Mouse (Mus musculus) embryonic stem cell, embryonic (primary cell): ENCODE data around the gene Zfp36l2.

Source experiments
- CTCF ChIA-PET, 4 experiments: fragments of 300-600 bp in 2 of 4; fragments of 350-600 bp in 2 of 4; sonication (Branson Sonifier 250); formaldehyde crosslinking; loops; one replicate each; lab custom pipeline; 2022; ENCODE audit warnings: inconsistent platforms in 2 of 4; lab: Charles Lee
- POLR2A ChIA-PET, 4 experiments: fragments of 300-600 bp in 2 of 4; fragments of 350-600 bp in 2 of 4; sonication (Branson Sonifier 250); formaldehyde crosslinking; loops; one replicate each; lab custom pipeline; 2022; ENCODE audit warnings: antibody characterized with exemption in 4 of 4, inconsistent platforms in 1 of 4; lab: Charles Lee

Gene Zfp36l2

DNA sequence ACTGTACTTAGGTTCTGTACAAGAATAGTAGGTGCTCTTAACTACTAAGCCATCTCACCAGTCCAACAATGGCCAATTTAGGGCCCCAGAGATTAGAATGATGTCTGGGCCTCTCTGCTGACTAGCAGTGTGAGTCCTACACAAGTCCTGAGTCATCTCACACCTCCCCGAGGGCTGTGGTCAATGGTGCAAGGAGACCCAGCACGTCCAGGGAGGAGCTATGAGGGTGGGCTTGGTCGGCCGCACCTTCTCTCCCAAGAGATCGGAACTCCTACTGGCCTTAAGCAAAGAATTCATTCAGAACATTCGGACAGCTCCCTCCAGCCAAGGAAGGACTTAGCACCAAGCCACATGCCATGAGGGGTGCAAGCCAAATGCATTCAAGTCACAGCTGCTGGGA lies 36.4 kb downstream of the Zfp36l2 start:
- ChIA-PET POLR2A (interaction anchor here in 3 of 4 experiments (0.5 to 2.0 kb wide), 6 partner anchors 12 to 550 kb away, joined by 3 to 6 read pairs (median 3); no protein-coding TSS in a partner anchor), CTCF (interaction anchor here in 2 of 4 experiments (0.6 to 0.8 kb wide), 3 partner anchors 24 to 163 kb away, joined by 3 to 5 read pairs (median 3); no protein-coding TSS in a partner anchor)

DNA sequence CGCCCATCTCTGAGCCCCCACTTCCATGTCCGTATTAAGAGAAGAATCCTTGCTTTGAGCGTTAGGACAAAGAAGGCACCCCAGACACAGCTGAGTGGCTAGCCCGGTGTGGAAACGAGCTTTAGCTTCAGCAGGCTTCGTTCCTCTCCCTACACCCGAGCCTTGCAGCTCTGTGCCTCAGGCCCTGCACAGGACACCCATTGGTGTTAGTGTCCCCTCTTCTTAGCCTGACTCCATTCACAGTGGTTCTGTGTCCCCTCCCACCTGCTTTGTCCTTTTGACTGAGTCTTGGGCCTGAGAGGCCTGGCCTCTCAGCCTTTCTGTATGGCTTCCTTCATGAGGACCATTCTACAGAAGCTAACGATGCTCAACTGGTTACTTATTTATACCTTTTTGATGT lies 37.5 kb downstream of the Zfp36l2 start:
- ChIA-PET CTCF (interaction anchor here in 2 of 4 experiments (0.5 to 0.6 kb wide), 2 partner anchors 10 to 75 kb away, joined by 4 read pairs; no protein-coding TSS in a partner anchor), POLR2A (interaction anchor here in 3 of 4 experiments (0.6 to 2.0 kb wide), 7 partner anchors 8 to 693 kb away, joined by 3 to 7 read pairs (median 4); partner anchors contain the start of gene Zfp36l2 (in 1 of the 3))

DNA sequence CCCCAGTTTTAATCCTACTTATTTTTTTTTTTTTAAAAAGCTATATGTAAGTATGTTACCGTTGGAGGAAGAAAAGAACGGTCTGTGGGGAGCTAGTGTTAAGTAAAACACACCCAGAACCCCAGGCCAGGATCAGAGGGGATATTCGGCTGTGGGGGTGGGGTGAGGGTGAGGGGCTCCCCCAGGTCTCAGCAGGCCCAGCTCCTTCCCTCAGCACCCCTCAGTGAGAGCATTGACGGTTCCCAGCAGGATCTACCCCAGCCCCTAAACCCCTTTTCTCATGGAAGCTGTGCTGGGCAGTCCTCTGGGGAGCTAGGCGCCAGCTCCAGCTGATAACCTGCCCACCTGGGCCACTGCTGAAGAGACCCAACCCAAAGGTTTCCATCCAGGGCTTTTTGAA lies 38.2 kb downstream of the Zfp36l2 start:
- CTCF ChIA-PET = no interaction called here
- POLR2A ChIA-PET = interaction anchor here in 1 of 4 experiments (0.7 to 2.0 kb wide), 4 partner anchors 8 to 38 kb away, joined by 3 to 7 read pairs (median 4); partner anchors contain the start of gene Zfp36l2

DNA sequence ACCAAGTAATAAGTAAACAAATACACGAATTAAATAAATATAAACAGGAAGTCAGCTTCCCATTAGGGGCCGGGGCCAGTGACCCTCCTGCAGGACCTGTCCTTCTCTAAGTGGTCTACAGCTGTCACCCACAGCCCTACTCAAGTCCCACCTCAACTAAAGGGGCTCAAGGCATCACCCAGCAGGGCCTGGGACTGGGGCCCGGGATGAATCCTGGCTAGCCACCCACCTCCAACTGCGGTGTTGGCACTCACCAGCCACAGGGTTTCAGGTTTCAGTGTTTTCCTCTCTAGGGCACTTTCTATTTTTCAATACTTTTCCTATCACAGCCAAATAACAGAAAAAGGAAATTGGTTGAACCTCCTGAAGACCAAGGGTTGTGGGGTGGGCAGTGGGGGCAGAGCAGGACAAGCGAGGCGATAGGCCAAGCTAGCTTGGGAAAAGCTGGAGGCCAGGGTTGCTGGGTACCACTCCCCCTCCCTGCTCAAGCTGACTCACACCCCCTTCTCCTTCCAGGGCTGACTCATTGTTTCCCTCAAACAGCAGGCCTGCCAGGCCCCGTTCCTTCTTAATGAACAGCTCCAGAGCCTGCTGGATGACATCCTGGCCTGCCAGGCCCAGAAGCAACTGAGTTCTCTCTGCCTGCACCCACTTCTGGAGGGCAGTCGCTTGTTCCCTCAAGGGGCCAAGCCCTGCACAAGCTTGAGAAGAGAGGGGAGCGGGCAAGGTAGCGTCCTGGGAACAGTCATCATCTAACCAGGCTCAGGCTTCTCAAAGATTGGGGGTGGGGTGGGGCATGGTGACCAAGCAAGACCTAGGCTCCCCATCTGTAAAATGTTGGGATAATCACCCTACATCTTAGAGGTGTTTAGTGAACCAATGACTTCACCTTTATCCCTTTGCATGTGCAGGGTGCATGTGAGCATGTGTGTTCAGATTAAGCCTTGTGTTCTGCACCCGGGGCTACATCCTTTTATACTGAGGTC lies 39.0 kb downstream of the Zfp36l2 start:
- CTCF ChIA-PET = no interaction called here
- POLR2A ChIA-PET = interaction anchor here in 1 of 4 experiments (0.5 to 2.0 kb wide), 5 partner anchors 8 to 203 kb away, joined by 3 to 7 read pairs (median 3); partner anchors contain the start of gene Zfp36l2

DNA sequence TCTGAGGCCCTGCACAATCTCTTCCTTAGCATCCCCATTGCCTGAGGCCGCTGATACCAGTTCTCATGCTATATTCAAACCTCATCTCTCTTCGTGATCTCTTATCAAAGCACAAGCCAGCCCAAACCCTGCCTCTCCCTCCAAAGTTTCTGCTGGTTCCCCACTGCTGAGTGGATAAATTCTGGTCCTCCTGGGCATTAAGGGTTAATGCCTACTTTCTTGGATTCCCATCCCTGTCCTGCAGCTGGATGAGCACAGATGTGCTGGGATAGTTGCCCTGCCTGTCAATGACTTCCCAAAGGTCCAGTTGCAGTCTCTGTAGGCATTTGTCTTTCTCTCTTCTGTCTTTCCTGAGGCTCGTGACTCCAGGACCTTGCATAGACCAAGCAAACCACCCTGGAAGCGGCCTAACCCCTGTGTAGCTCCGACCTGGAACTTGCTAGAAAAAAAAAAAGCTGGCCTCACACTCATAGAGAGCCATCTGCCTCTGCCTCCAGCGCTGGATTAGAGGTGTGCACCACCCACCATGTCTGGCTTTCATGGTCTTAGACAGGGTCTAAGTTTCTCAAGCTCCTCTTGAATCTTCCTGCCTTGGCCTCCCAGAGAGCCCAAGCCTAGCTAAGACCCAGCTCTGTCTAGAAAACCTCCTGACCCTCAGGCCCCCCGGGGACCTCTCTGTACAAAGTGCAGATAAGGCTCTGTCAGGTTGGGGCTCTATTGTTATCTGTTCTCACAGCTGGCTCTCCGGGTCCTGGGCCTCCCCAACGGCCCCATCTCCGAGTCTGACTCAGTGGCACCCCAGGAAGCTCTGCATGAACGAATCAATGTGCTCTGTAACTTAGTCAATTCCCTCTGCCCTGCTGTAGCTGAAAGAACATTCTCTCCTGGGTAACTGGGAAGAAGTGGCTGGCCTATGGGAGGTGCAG lies 40.3 kb downstream of the Zfp36l2 start:
- CTCF ChIA-PET = interaction anchor here in 1 of 4 experiments (1.6 kb wide), 1 partner anchor 34 kb away, joined by 3 read pairs; no protein-coding TSS in a partner anchor

DNA sequence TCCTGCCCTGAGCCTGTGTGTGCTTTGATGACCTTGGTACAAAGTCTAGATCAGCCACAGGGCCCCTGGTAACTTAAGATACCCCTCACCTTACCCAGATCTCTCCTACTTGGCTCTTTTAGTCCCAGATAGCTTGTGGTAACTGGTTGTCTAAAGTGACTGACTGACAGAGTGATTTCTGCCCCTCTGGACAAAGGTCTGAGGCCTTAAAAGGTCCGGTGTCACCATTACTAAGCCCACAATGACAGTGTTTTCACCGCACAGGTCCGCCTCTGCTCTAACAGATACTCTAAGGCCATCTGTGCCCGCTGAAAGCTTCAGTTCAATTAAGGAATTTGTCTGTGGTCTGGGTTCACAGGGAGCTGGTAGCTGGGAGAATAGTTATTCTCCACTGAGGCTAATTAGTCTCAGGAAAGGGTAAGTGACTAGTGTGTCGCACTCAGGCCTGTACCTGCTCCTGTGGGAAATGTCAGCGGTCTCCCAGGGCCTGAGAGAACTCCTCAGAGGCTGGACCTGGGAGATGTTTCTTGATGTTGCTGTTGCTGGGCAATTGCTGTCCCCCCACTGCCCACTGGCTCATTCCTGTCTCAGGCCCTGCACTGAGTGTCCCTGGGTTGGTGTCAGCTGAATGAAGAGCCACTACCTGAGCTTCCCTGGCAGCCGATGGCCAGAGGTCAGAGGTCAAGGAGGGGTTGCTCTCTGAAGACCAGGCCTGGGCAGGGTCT lies 41.1 kb downstream of the Zfp36l2 start:
- POLR2A ChIA-PET = interaction anchor here in 2 of 4 experiments (0.6 to 0.9 kb wide), 4 partner anchors 12 to 281 kb away, joined by 3 to 6 read pairs (median 4); no protein-coding TSS in a partner anchor
- CTCF ChIA-PET = interaction anchor here in 3 of 4 experiments (0.6 to 1.6 kb wide), 5 partner anchors 33 to 243 kb away, joined by 3 to 6 read pairs (median 3); no protein-coding TSS in a partner anchor

More for the DNA sequence above, 40.3 kb downstream of the Zfp36l2 start:
- POLR2A ChIA-PET = interaction anchor here in 2 of 4 experiments (0.6 to 0.9 kb wide), 3 partner anchors 13 to 282 kb away, joined by 3 to 5 read pairs (median 3); no protein-coding TSS in a partner anchor

DNA sequence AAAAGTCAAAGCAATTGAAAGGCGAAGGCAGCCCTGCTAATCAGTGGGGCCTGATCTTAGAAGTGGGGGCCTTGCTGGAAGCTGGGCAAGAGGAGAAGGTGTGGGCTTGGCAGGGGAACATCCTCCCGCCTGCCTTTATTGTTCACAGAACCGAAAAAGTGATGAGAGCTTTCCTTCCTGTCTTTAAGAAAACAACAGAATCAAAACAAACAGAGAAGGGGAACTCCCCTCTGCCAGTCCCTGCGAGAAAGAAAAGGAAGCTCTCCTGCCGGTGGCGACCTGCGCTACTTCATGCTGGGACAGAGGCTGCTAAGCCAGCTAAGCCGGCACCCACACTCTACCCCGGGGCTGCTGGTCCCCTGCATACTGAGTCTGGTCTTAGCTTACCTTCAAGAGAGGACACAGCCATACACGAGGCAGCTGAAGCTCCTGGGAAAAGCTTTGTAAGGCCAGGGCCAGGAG lies 41.9 kb downstream of the Zfp36l2 start:
- ChIA-PET POLR2A (interaction anchor here in 1 of 4 experiments (0.7 to 1.0 kb wide), 4 partner anchors 13 to 262 kb away, joined by 3 to 6 read pairs (median 4); no protein-coding TSS in a partner anchor), CTCF (interaction anchor here in 3 of 4 experiments (0.5 to 1.2 kb wide), 5 partner anchors 32 to 243 kb away, joined by 3 to 6 read pairs (median 3); no protein-coding TSS in a partner anchor)

DNA sequence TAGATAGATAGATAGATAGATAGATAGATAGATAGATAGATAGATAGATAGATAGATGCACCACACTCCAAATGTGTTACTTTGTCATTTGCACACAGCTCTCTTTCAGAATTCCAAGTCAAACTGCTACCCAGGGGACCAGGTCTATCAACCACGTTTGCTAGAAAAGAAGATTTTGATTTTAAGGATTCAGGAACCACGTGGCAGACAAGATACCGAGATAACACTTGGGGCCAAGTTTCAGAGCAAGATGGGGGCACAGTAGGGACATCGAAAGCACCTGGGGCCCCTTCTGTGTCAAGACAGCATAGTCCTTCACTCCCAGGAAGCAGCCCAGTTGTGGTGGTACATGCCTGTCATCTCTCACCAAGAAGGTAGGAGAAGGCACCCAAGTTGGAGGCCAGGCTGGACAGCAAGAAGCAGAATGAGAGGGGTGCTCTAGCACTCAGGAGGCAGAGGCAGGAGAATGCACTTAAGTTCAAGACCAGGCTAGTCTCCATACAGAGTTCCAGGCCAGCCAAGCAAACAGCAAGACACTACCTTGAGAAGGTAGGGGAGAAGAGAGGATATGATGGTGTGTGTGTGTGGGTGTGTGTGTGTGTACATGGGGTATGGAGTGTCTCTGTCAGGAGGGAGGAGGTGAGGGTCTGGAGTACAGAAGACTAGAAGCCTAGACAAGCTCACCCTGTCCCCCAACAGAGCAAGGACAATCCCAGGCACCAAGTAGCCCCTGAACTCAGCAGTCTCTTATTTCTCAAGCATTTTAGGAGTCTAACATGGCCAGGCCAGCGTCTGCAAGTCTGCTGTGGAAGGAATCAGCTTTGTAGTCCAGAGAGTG lies 42.8 kb downstream of the Zfp36l2 start:
- CTCF ChIA-PET = interaction anchor here in 3 of 4 experiments (0.5 to 1.2 kb wide), 3 partner anchors 32 to 242 kb away, joined by 3 to 6 read pairs (median 3); no protein-coding TSS in a partner anchor
- POLR2A ChIA-PET = interaction anchor here in 1 of 4 experiments (0.9 to 1.0 kb wide), 2 partner anchors 100 to 263 kb away, joined by 3 read pairs; no protein-coding TSS in a partner anchor

DNA sequence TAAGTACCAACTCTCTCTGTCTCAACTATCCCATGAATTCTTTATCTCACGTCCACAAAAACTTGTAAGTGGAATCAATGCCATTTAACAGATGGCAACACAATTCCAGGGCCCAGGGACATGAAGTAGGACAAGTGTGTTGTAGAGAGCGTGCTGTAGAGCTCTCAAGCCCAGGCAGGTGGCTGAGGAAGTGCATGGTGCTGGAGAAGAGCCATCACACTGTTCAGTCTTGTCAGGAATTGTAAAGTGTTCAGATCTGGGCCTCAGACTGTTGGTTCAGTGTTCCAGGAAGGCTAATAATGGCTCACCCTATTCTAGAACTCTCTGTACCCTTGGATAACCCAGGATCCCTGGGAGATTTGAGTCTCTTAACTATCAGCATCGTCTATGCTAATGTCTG lies 43.6 kb downstream of the Zfp36l2 start:
- CTCF ChIA-PET = interaction anchor here in 1 of 4 experiments (0.7 kb wide), 1 partner anchor 10 kb away, joined by 3 read pairs; no protein-coding TSS in a partner anchor
- POLR2A ChIA-PET = interaction anchor here in 2 of 4 experiments (1.2 to 1.3 kb wide), 2 partner anchors 10 to 14 kb away, joined by 3 to 4 read pairs; no protein-coding TSS in a partner anchor

DNA sequence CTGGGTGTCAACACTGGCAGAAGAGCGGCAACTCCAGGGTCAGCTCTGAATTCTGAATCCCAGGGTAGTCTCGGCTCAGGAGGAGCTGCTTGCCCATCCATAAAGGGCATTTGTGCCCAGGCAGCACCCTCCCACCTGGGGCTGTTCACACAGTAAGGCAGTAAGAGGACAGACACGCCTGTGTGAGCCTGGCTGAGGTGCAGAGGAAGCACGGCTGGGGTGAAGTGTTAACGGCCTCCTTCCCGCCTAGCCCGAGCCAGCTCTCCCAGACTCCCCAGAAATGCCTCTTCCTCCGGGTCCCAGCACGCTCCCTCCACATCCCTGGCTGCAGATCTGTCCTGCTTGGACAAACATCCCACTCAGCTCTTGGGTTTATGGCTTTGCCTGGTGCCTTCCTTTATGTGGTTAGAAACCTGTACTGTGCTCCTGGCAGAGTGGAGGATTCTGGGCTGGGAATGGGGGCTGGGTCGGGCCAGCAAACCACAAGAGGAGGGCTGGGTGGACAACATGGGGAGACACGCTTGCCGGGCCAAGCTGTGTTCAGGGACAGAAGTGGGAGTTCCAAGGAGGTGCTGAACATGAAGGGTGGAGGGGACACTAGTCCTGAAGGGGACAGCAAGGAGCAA lies 44.4 kb downstream of the Zfp36l2 start:
- POLR2A ChIA-PET = interaction anchor here in 3 of 4 experiments (0.6 to 1.3 kb wide), 4 partner anchors 9 to 21 kb away, joined by 3 to 4 read pairs (median 3); no protein-coding TSS in a partner anchor
- CTCF ChIA-PET = interaction anchor here in 2 of 4 experiments (0.6 to 0.7 kb wide), 2 partner anchors 10 to 70 kb away, joined by 3 to 8 read pairs; no protein-coding TSS in a partner anchor

DNA sequence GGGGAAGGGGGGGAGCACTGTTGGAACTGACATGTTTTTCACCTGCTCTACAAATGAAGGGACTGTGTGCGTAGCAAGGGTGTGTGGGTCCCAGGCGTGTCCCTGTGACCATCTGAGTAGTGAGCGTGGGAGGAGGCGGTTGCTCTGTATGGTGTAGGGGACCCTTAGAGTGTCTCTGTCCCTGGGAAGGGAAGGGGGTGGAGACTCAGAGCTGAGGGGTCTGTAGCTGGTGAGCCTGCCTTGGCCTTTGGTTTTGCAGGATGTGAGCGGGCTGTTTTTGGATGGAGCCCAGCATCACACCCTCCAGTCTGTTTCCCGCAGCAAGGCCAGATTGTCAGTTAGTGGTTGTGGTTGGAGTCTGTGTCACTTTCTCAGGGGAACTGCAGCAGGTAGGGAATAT lies 46.1 kb downstream of the Zfp36l2 start:
- CTCF ChIA-PET = interaction anchor here in 3 of 4 experiments (0.6 to 1.6 kb wide), 5 partner anchors 28 to 566 kb away, joined by 3 to 9 read pairs (median 5); no protein-coding TSS in a partner anchor

DNA sequence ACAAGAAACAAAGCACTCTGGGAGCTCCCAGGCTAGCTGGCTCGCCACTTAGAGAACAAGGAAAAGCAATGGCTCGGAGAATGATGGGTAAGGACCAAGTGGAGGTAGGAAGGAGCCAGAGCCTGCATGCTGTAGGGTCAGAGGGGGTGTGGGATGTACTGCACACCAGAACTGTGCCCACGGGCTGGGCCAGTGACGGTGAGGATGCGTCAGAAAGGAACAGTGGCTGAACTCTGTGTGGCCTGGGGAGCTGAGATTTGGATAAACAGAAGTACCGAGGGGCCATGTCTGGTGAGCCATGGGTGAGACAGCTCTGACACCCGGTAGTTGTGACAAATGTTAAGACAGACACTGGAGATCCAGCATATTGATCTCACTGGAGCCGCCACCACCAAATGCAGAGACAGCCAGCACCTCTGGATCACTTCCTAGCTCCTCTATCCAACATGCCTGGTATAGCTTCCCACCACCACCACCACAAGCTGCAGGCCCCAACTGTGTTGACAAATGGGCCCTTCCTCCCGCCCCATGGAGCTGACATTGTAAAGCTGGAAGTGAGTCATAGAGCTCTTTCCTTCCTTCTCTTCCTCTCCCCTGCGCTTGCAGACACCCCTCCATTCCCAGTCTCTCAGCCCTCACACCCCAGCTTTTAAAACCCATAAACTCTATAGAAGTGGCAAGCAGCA lies 46.8 kb downstream of the Zfp36l2 start:
- POLR2A ChIA-PET = interaction anchor here (0.6 to 1.5 kb wide), 13 partner anchors 8 to 534 kb away, joined by 3 to 9 read pairs (median 4); no protein-coding TSS in a partner anchor
- CTCF ChIA-PET = interaction anchor here (0.5 to 1.6 kb wide), 5 partner anchors 9 to 567 kb away, joined by 3 to 5 read pairs (median 4); no protein-coding TSS in a partner anchor

More for the DNA sequence above, 46.1 kb downstream of the Zfp36l2 start:
- POLR2A ChIA-PET = interaction anchor here in 3 of 4 experiments (0.6 to 1.5 kb wide), 10 partner anchors 8 to 409 kb away, joined by 3 to 9 read pairs (median 4); no protein-coding TSS in a partner anchor

DNA sequence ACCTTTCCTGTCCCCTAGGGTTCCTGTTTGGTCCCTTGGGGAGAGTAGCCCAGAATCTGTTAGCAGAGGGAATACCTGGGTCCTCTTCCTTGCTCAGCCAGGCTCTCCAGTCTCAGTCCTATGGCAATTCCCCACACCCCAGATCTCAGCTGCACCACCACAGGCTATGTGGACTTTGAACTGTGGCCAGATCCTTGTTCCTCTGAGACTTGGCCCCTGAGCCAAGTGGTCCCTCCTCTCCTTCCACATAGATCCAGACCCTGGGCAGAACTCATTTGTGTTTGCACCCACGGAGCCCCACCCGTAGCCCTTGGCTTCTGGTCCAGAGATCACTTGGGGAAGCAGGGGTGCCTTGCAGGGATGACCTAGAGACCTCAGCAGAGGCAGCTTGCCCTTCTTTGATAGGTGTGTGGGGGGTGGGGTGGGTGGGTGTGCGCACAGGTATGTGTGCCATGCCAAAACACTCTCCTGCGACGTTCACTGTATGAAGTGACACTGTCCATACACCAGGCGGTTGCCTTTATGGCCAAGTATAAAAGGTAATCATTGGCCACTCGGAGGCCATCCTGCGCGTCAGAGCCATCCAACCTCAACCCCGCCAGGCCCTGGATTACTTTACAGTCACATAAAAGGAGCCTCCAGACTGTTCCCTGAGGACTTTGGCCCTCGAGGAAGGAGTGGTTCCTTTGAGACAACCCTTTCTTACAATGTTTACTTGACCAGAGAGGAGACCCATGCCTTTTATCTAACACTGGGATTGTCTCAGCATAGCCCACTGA lies 50.2 kb downstream of the Zfp36l2 start:
- ChIA-PET CTCF (no interaction called here), POLR2A (interaction anchor here in 1 of 4 experiments (0.8 to 1.4 kb wide), 3 partner anchors 9 to 21 kb away, joined by 3 to 5 read pairs (median 3); no protein-coding TSS in a partner anchor)
